Mouse (Mus musculus): Measurements from ENCODE around the gene Car11. TPM values are rescaled to one million over a fixed set of nuclear protein-coding genes. Genes with fewer than 3 reads are reported as not detected.

Car11 gene
- polyA plus RNA-seq, 1 experiment = 3.6 TPM

DNA sequence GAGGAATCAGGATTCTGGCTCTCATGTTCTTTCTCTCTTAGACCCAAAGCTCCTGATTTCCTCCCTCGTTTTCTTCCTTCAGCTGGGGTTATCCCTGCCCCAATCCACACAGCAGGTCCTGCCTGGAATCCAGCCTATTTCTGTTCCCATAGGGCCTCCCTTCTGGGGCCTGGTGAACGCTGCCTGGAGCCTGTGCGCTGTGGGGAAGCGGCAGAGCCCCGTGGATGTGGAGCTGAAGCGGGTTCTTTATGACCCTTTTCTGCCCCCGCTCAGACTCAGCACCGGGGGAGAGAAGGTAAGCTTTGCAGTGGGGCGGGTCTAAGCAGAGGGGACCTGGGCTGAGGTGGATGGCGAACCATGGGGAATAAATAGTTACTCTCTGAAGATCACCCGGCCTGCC lies 1.4 kb downstream of the Car11 start:
- no peak for TF ChIP-seq TCF12 (IDR thresholded peaks at IDR 0.05; ENCODE audit: insufficient read depth, poor library complexity, severe bottlenecking)
- TF ChIP-seq TCF3 (IDR thresholded peaks at IDR 0.05; ENCODE audit: insufficient read length, low read depth) = no peak
- no peak for TF ChIP-seq E2F4 (IDR thresholded peaks at IDR 0.05; ENCODE audit: insufficient read depth)
- no peak for TF ChIP-seq POLR2A (IDR thresholded peaks at IDR 0.05; ENCODE audit: insufficient read length, low read depth)
- TF ChIP-seq POLR2AphosphoS2 (IDR thresholded peaks at IDR 0.05; ENCODE audit: insufficient read length, low read depth) = no peak
- no peak for TF ChIP-seq USF1 (IDR thresholded peaks at IDR 0.05; ENCODE audit: low read depth)
- no peak for TF ChIP-seq CEBPB (IDR thresholded peaks at IDR 0.05; ENCODE audit: insufficient read depth, poor library complexity, severe bottlenecking)
- peak overlapping the region; percentile 8 for H3K4me3 ChIP-seq
- no peaks in the 10 kb centered on the region for H3K36me3 ChIP-seq (ENCODE audit: control insufficient read depth, insufficient read depth)
- H3K79me2 ChIP-seq (ENCODE audit: control insufficient read depth, insufficient read depth) = no peaks in the 10 kb centered on the region
- H3ac ChIP-seq (ENCODE audit: control insufficient read depth, insufficient read length) = no peak overlapping the region
- H3K4me2 ChIP-seq (ENCODE audit: low read depth) = peak overlapping the region; percentile 69
- H3K27me3 ChIP-seq (ENCODE audit: control insufficient read depth, insufficient read depth, insufficient read length) = peaks cover 16% of the 10 kb centered on the region

DNA sequence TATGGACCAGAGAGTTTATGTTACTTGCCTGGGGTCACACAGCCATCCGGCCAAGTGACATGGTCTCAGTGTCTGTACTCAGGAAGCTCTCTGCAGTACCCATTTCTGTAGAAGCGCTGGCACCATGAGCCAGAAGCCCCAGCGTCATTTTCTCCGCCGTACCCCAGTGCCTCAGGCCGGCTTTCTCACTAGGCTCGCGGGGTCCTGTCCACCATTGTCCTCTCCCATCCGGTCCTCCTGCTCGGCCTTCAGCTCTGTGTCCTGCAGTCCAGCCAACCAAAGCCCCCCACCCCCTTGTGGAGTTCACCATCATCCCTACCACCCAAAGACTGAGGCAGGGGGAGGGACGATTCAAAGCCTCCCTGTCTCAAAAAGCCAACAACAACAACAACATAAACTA lies 2.0 kb downstream of the Car11 start:
- Histone ChIP-seq H3K79me2 (ENCODE audit: control insufficient read depth, insufficient read depth) (no peaks in the 10 kb centered on the region), H3K36me3 (ENCODE audit: control insufficient read depth, insufficient read depth) (no peaks in the 10 kb centered on the region), H3ac (ENCODE audit: control insufficient read depth, insufficient read length) (no peak overlapping the region), H3K27me3 (ENCODE audit: control insufficient read depth, insufficient read depth, insufficient read length) (peaks cover 16% of the 10 kb centered on the region), H3K4me2 (ENCODE audit: low read depth) (peak overlapping the region; percentile 69), H3K4me3 (peak overlapping the region; percentile 8)
- TF ChIP-seq MYOG (IDR thresholded peaks at IDR 0.05; ENCODE audit: control insufficient read depth in 1 of 3, insufficient read depth in 1 of 3, insufficient read length in 2 of 3, low read depth in 2 of 3) = no peak
- no peak for TF ChIP-seq POLR2AphosphoS2 (IDR thresholded peaks at IDR 0.05; ENCODE audit: insufficient read length, low read depth)
- no peak for TF ChIP-seq CEBPB (IDR thresholded peaks at IDR 0.05; ENCODE audit: insufficient read depth, poor library complexity, severe bottlenecking)
- TF ChIP-seq USF1 (IDR thresholded peaks at IDR 0.05; ENCODE audit: low read depth) = no peak
- TF ChIP-seq MYOD1 (IDR thresholded peaks at IDR 0.05; ENCODE audit: control insufficient read depth in 1 of 3, insufficient read length in 2 of 3, low read depth in 2 of 3) = no peak
- TF ChIP-seq POLR2A (IDR thresholded peaks at IDR 0.05; ENCODE audit: insufficient read length, low read depth) = no peak

DNA sequence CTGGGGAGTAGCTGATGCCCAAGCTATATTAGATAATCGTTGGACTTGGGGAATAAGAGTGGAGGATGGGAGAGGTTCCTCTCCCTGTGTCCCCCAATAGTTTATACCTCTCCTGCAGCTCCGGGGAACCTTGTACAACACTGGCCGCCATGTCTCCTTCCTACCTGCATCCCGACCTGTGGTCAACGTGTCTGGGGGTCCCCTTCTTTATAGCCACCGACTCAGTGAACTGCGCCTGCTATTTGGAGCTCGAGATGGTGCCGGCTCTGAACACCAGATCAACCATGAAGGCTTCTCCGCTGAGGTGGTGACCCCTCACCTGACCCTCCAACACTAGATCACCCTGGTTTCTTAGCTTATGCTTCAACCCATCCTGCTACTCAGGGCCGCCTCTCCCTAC lies 2.7 kb downstream of the Car11 start:
- H3K4me3 ChIP-seq = no peak overlapping the region
- H3ac ChIP-seq (ENCODE audit: control insufficient read depth, insufficient read length) = no peak overlapping the region
- H3K36me3 ChIP-seq (ENCODE audit: control insufficient read depth, insufficient read depth) = no peaks in the 10 kb centered on the region
- no peak overlapping the region for H3K4me2 ChIP-seq (ENCODE audit: low read depth)
- H3K27me3 ChIP-seq (ENCODE audit: control insufficient read depth, insufficient read depth, insufficient read length) = peaks cover 16% of the 10 kb centered on the region
- H3K79me2 ChIP-seq (ENCODE audit: control insufficient read depth, insufficient read depth) = no peaks in the 10 kb centered on the region
- no peak for TF ChIP-seq REST (IDR thresholded peaks at IDR 0.05; ENCODE audit: insufficient read depth, insufficient read length)
- TF ChIP-seq POLR2A (IDR thresholded peaks at IDR 0.05; ENCODE audit: insufficient read length, low read depth) = no peak
- TF ChIP-seq CEBPB (IDR thresholded peaks at IDR 0.05; ENCODE audit: insufficient read depth, poor library complexity, severe bottlenecking) = no peak
- TF ChIP-seq TCF3 (IDR thresholded peaks at IDR 0.05; ENCODE audit: insufficient read length, low read depth) = no peak
- TF ChIP-seq TCF12 (IDR thresholded peaks at IDR 0.05; ENCODE audit: insufficient read depth, poor library complexity, severe bottlenecking) = no peak
- no peak for TF ChIP-seq MYOD1 (IDR thresholded peaks at IDR 0.05; ENCODE audit: control insufficient read depth in 1 of 3, insufficient read length in 2 of 3, low read depth in 2 of 3)
- TF ChIP-seq MAX (IDR thresholded peaks at IDR 0.05; ENCODE audit: low read depth) = no peak
- TF ChIP-seq POLR2AphosphoS2 (IDR thresholded peaks at IDR 0.05; ENCODE audit: insufficient read length, low read depth) = no peak
- TF ChIP-seq MYOG (IDR thresholded peaks at IDR 0.05; ENCODE audit: control insufficient read depth in 1 of 3, insufficient read depth in 1 of 3, insufficient read length in 2 of 3, low read depth in 2 of 3) = no peak
- TF ChIP-seq SRF (IDR thresholded peaks at IDR 0.05; ENCODE audit: control insufficient read depth, insufficient read length, low read depth) = no peak
- no peak for TF ChIP-seq E2F4 (IDR thresholded peaks at IDR 0.05; ENCODE audit: insufficient read depth)
- TF ChIP-seq USF1 (IDR thresholded peaks at IDR 0.05; ENCODE audit: low read depth) = no peak

DNA sequence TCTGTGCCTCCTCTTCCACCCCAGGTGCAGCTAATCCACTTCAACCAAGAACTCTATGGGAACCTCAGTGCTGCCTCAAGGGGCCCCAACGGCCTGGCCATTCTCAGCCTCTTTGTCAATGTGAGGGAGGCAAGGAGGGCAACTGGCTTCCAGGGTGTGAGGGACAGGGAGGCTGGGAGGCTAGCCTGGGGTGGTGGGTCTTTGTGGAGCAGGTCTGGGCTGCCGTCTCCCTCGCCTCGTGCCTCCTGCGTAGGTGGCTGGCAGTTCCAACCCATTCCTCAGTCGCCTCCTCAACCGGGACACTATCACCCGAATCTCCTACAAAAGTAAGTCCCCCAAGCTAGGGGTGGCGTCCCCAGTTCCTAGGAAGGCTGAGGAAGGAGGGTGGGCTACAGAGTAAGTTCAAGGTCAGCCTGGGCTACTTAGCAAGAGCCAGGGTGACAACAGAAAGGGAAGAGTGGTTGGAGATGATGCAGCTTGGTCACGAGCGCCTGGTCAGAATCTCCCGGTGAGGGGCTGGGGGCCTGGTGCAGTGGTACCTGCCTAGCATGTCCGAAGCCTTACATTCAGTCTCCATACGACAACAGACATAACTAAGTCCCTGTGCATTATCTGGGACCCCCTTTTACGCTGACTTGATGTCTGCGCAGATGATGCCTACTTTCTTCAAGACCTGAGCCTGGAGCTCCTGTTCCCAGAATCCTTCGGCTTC lies 3.3 kb downstream of the Car11 start:
- H3K36me3 ChIP-seq (ENCODE audit: control insufficient read depth, insufficient read depth) = no peaks in the 10 kb centered on the region
- no peaks in the 10 kb centered on the region for H3K79me2 ChIP-seq (ENCODE audit: control insufficient read depth, insufficient read depth)
- peaks cover 16% of the 10 kb centered on the region for H3K27me3 ChIP-seq (ENCODE audit: control insufficient read depth, insufficient read depth, insufficient read length)
- H3K4me3 ChIP-seq = no peak overlapping the region
- H3ac ChIP-seq (ENCODE audit: control insufficient read depth, insufficient read length) = no peak overlapping the region
- TF ChIP-seq E2F4 (IDR thresholded peaks at IDR 0.05; ENCODE audit: insufficient read depth) (no peak), MYOG (IDR thresholded peaks at IDR 0.05; ENCODE audit: control insufficient read depth in 1 of 3, insufficient read depth in 1 of 3, insufficient read length in 2 of 3, low read depth in 2 of 3) (no peak), MAX (IDR thresholded peaks at IDR 0.05; ENCODE audit: low read depth) (no peak), CEBPB (IDR thresholded peaks at IDR 0.05; ENCODE audit: insufficient read depth, poor library complexity, severe bottlenecking) (no peak), TCF3 (IDR thresholded peaks at IDR 0.05; ENCODE audit: insufficient read length, low read depth) (no peak), MYOD1 (IDR thresholded peaks at IDR 0.05; ENCODE audit: control insufficient read depth in 1 of 3, insufficient read length in 2 of 3, low read depth in 2 of 3) (no peak), REST (IDR thresholded peaks at IDR 0.05; ENCODE audit: insufficient read depth, insufficient read length) (no peak), TCF12 (IDR thresholded peaks at IDR 0.05; ENCODE audit: insufficient read depth, poor library complexity, severe bottlenecking) (no peak), USF1 (IDR thresholded peaks at IDR 0.05; ENCODE audit: low read depth) (no peak), SRF (IDR thresholded peaks at IDR 0.05; ENCODE audit: control insufficient read depth, insufficient read length, low read depth) (no peak), POLR2AphosphoS2 (IDR thresholded peaks at IDR 0.05; ENCODE audit: insufficient read length, low read depth) (no peak), POLR2A (IDR thresholded peaks at IDR 0.05; ENCODE audit: insufficient read length, low read depth) (no peak)
- H3K4me2 ChIP-seq (ENCODE audit: low read depth) = no peak overlapping the region
